Mouse (Mus musculus) lung, embryonic 14.5 days (tissue): ENCODE results near the gene Olfr1394. TPM values are rescaled to one million over a fixed set of nuclear protein-coding genes. Genes with fewer than 3 reads are reported as not detected.
A peak's percentile ranks its signal among the peaks of the same experiment; 100 is the strongest.

ENCODE experiments used
- ATAC-seq: fragments of 200-750 bp; cut with Nextera tagmentation; 2 replicates; pipeline ENCODE4 v1.8.0; 2017; ENCODE audit warnings: mild to moderate bottlenecking, moderate TSS enrichment, moderate library complexity; ENCODE audit not compliant: insufficient read depth
- DNase-seq: peaks from one replicate; pipeline ENCODE4 v3.0.0-alpha.2; 2015
- H3K27ac ChIP-seq: fragments of 300-500 bp; sonication (generic); 2 replicates; pipeline ENCODE4 v1.5.1; 2014; ENCODE audit warnings: low read depth, mild to moderate bottlenecking, moderate library complexity
- H3K27me3 ChIP-seq: fragments of 300-500 bp; sonication (generic); 2 replicates; pipeline ENCODE4 v1.6.1; 2014; ENCODE audit warnings: low read length, control low read depth; ENCODE audit not compliant: insufficient read depth
- H3K36me3 ChIP-seq: fragments of 300-500 bp; sonication (generic); 2 replicates; pipeline ENCODE4 v1.6.1; 2014; ENCODE audit warnings: control low read depth; ENCODE audit not compliant: insufficient read depth
- H3K4me1 ChIP-seq: fragments of 300-500 bp; sonication (generic); 2 replicates; pipeline ENCODE4 v1.6.1; 2014; ENCODE audit warnings: antibody characterized with exemption, control low read depth; ENCODE audit not compliant: insufficient read depth
- H3K4me2 ChIP-seq: fragments of 300-500 bp; sonication (generic); 2 replicates; pipeline ENCODE4 v1.6.1; 2014; ENCODE audit warnings: mild to moderate bottlenecking
- H3K4me3 ChIP-seq: fragments of 300-500 bp; sonication (generic); 2 replicates; pipeline ENCODE4 v1.5.1; 2014; ENCODE audit warnings: low read depth, low read length
- H3K9ac ChIP-seq: fragments of 300-500 bp; sonication (generic); 2 replicates; pipeline ENCODE4 v1.6.1; 2014
- H3K9me3 ChIP-seq: fragments of 300-500 bp; sonication (generic); 2 replicates; pipeline ENCODE4 v1.6.1; 2016; ENCODE audit warnings: low read depth, low read length, control low read depth
- CTCF ChIP-seq: IDR thresholded peaks from 2 replicates; pipeline ENCODE4 v1.5.1; 2016; ENCODE audit warnings: antibody characterized with exemption, low read depth
- WGBS: fragments of 180-500 bp; shearing (Covaris S2); extraction: QIAGEN DNeasy Blood & Tissue Kit; methylation state at CpG from one replicate; pipeline ENCODE4 v1.1.7; 2014; 5-methylcytosine and 5-hydroxymethylcytosine counted together
- polyA plus RNA-seq: library from polyadenylated mRNA; unstranded; fragments of >200 nt; fragmentation: Nextera tagmentation; extraction: Ambion mirVana; gene quantifications from 2 replicates; pipeline ENCODE4 v1.2.1, GENCODE M21; 2014

Gene Olfr1394
- polyA plus RNA-seq, 1 experiment from 2014 or later: not detected

DNA sequence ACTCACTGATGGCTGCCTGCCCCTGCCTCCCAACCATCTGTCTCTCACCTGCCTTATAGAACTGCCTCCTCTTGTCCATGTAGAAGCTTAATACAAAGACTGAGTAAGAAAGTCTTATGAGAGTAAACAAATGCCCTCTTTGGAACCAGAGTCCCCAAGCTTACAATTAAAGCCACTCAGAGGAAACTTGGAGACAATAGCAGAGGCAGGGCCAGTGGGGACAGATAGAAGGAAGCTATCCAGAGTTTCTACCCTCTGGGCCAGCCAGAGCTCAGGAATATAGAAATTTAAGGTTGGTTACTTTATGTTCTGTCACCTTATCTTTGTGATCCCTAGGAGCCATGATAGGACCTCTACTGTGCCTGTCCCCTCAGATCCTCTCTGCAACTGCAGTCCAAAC, 39.4 kb upstream of the Olfr1394 start, which contains the start of gene Olfr1396:
Olfr1396 (minus strand) TSS at position 101 of the 400 bp plus-strand sequence.
- ATAC-seq: no peak
- no peaks in the 10 kb centered on the region for H3K27me3 ChIP-seq
- no peaks in the 10 kb centered on the region for H3K36me3 ChIP-seq
- no peaks in the 10 kb centered on the region for H3K4me1 ChIP-seq
- TF ChIP-seq CTCF: no peak
- H3K9me3 ChIP-seq: no peaks in the 10 kb centered on the region
- no peak within 1 kb of the TSS for H3K27ac ChIP-seq
- H3K4me3 ChIP-seq: no peak within 1 kb of the TSS
- H3K9ac ChIP-seq: no peak within 1 kb of the TSS
- no peak within 1 kb of the TSS for H3K4me2 ChIP-seq
- DNase-seq: no peak

DNA sequence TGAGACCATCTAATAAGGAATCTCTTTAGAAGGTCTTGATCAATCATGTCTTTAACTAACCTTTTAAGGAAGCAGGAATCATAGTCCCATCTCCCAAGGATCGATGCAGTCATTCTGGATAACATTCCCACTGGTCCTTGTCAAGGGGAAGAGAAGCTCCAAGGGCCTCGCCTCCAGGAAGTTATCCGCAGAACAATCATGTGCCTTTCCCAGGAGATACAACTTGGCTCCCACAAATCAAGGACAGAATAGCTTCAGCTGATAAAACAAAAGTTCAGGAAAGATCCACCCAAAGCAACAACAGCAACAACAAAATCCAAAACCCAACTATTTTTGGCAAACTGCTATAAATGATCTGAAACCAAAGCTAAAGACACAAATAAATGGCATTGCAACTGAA, 34.5 kb upstream of the Olfr1394 start:
- H3K9me3 ChIP-seq: no peaks in the 10 kb centered on the region
- H3K27ac ChIP-seq: no peak overlapping the region
- H3K4me3 ChIP-seq: no peak overlapping the region
- H3K4me1 ChIP-seq: no peaks in the 10 kb centered on the region
- H3K36me3 ChIP-seq: no peaks in the 10 kb centered on the region
- no peak overlapping the region for H3K4me2 ChIP-seq
- TF ChIP-seq CTCF: no peak
- DNase-seq (no peak), ATAC-seq (no peak)
- H3K27me3 ChIP-seq: no peaks in the 10 kb centered on the region
- WGBS: 72% methylated on average over 3 of the region's 3 CpGs
- H3K9ac ChIP-seq: no peak overlapping the region

DNA sequence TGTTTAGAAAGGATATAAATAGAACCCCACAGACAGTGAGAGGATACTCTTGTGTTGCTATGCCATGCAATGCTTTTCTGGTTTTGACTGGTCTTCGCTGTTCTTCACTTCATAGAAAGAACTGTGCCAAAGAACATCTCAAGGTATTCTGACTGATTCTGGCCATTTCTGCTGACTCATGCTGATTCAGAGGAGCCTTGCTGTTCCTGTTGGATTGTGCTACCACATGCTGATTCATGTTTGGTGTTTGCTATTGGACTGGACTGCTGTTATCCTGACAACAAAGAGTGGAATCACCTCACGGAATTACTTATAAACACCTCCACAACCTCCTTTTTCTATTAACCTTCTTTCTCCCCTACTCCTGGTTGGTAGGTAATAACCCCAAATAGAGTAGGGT, 30.0 kb upstream of the Olfr1394 start:
- Histone ChIP-seq H3K4me3 (no peak overlapping the region), H3K27me3 (no peaks in the 10 kb centered on the region), H3K9ac (no peak overlapping the region), H3K4me1 (no peaks in the 10 kb centered on the region), H3K4me2 (no peak overlapping the region), H3K9me3 (no peaks in the 10 kb centered on the region), H3K27ac (no peak overlapping the region), H3K36me3 (no peaks in the 10 kb centered on the region)
- DNase-seq (no peak), ATAC-seq (no peak)
- 84% methylated on average over 2 of the region's 2 CpGs for WGBS
- TF ChIP-seq CTCF: no peak

DNA sequence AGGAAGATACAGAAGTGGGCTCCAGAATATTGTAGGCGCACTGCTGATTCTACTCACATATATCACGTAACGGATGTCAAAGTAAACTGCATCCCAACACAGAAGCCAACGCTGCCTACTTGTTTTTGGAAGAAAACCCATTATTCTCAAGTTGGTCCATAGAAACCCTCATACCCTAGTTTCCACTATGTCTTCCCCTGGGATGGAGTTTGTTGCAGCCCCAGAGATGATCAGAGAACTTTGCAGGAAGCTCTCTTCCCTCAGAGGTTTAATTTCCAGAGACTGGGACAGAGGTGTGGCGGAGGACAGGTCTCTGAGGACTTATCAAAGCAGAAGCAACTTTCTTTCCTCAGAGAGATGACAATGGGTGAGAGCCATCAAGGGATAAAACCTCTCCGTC, 12.2 kb upstream of the Olfr1394 start, which contains the start of gene Olfr1395:
Olfr1395 (plus strand) TSS at position 301 of the 400 bp plus-strand sequence.
- Histone ChIP-seq H3K4me1 (no peaks in the 10 kb centered on the region), H3K4me3 (no peak within 1 kb of the TSS), H3K27me3 (no peaks in the 10 kb centered on the region), H3K27ac (no peak within 1 kb of the TSS), H3K9me3 (no peaks in the 10 kb centered on the region), H3K36me3 (no peaks in the 10 kb centered on the region), H3K4me2 (no peak within 1 kb of the TSS), H3K9ac (no peak within 1 kb of the TSS)
- ATAC-seq (no peak), DNase-seq (no peak)
- 82% methylated on average over 6 of the region's 6 CpGs for WGBS
- TF ChIP-seq CTCF: no peak

DNA sequence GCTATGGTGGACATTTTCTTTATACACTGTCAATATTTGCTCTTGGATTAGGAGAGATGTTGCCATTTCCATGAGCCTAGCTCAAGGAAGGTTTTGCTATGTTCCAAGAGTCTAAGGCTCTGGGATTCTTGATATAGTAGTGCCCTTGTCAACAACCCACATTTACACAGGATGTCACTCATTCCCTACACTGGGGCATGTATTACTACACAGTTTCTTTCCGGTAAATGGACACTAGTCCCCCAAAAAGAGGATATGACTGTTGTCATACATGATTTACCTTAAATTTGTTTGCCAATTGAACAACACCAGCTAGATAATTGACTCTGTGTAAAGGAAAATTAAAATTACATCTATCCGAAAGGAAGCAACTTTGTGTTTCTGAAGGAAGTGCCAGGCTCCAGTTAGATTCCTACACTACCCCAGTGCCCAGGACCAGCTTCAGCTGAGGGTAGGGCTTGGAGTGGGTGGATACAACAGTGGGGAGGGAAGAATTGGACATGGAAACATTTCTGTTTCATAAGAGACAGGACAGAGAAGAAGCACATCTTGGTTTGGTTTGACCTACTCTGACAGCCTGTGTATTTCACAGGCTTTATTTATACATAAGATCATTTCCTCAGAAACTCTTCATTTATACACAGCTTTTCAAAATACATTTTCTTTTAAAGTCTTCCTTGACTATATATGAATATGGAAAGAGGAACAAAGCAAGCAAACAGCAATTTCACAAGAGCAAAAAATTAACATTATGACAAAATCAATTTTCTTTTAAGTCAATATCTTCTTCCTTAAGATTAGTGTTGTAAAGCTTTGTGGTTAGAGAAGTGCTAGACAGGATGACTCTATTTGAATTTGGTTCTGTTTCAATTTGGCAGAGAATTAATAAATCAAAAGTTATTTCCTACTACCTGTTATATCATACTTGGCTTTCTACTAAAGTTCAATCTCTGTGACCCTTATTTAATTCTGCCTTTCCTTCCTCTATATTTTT, 2.9 kb downstream of the Olfr1394 start:
- no peak for ATAC-seq
- Histone ChIP-seq H3K4me1 (no peaks in the 10 kb centered on the region), H3K9ac (no peak overlapping the region), H3K4me3 (no peak overlapping the region), H3K36me3 (no peaks in the 10 kb centered on the region), H3K4me2 (no peak overlapping the region), H3K27me3 (no peaks in the 10 kb centered on the region), H3K27ac (no peak overlapping the region), H3K9me3 (no peaks in the 10 kb centered on the region)
- TF ChIP-seq CTCF: no peak
- 79% methylated on average over 2 of the region's 2 CpGs for WGBS
- no peak for DNase-seq

DNA sequence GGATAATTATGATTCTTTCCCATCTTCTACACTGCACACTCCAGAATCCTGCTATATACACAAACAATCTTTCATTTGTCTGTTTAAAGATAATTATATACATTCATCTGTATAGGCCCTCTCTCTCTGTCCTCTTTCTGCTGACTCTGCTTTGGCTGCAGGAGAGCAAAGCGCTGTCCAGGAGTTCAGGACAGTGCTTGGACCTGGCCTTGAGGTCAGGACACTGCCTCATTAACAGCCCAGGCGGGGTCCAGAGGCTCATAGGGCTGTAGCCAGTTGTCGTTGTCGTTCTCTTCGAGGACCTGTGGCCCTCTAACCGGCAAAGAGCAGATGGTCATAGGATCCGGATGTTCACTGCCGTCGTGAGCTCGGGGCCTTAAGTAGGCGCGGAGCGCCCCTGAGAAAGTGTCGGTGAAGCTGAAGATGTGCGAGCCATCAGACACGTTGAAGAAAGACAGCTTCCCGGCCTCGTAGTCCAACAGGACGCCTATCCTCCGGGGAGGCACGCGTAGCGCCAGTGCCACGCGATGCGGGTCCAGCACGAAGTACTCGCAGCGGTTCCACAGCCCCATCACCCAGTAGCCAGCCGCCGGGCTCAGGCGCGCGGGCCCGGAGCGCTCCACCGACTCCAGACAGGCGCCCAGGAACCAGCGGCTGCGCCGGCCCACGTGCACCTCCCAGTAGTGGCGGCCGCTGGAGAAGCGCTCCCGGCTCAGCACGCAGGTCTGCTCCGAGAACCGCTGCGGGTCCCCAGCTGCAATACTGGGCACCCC, 14.8 kb downstream of the Olfr1394 start:
- DNase-seq: peak; percentile 32
- 3% methylated on average over 50 of the region's 50 CpGs for WGBS
- peak; percentile 69 for ATAC-seq

More for the DNA sequence above, 14.8 kb downstream of the Olfr1394 start:
- no peak overlapping the region for H3K27ac ChIP-seq
- H3K27me3 ChIP-seq: peaks cover 17% of the 10 kb centered on the region; the same call in 1 of the 2 replicates
- H3K4me1 ChIP-seq: no peaks in the 10 kb centered on the region
- no peaks in the 10 kb centered on the region for H3K36me3 ChIP-seq
- peaks cover 6% of the 10 kb centered on the region; the same call in 1 of the 2 replicates for H3K9me3 ChIP-seq
- TF ChIP-seq CTCF: no peak
- peak overlapping the region; percentile 53 for H3K4me2 ChIP-seq
- 0 out of 2 replicates have a peak overlapping the region, but pooled peaks have one; percentile 2 for H3K9ac ChIP-seq
- peak overlapping the region; percentile 14 for H3K4me3 ChIP-seq
